Mouse (Mus musculus) thymus, adult 2 months (tissue): ENCODE measurements around the gene Aff3.

Experiments used
- CTCF ChIP-seq: fragments of 200-500 bp; IDR thresholded peaks from 2 replicates; pipeline ENCODE4 v1.5.1; 2012; ENCODE audit warnings: mild to moderate bottlenecking, control low read depth, low read length, moderate library complexity, borderline replicate concordance; ENCODE audit not compliant: control insufficient read depth, poor library complexity, insufficient read depth; ENCODE audit errors: extremely low read depth
- POLR2A ChIP-seq: fragments of 200-500 bp; IDR thresholded peaks from 2 replicates; pipeline ENCODE4 v1.6.1; 2012; ENCODE audit warnings: mild to moderate bottlenecking, low read length, control low read depth, moderate library complexity; ENCODE audit not compliant: control insufficient read depth, poor library complexity, insufficient read depth; ENCODE audit errors: extremely low read depth

DNA sequence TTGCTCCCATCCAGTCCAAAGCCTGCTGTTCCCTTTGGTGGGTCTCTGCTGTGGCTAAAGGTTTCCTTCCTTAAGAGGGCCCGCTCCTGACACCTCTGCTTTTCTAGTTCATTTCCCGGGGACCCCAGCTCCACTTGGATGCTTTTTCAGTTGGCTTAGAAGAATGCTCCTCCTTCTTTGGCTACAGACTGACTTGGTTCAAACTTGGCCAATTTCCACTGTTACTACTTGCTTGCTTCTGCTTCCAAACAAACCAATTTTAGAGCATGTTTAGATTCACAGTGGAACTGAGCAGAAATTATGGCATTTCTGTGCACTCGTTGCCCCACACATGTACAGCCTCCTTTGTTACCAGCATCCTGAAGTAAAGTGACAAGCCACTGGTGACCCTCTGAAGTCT, 469.0 kb downstream of the Aff3 start:
- TF ChIP-seq POLR2A (no peak), CTCF (no peak)
